Mouse (Mus musculus) neutrophil, adult 5-6 weeks (primary cell): Measurements from ENCODE around the gene Fez2. TPM values are rescaled to one million over a fixed set of nuclear protein-coding genes. Genes with fewer than 3 reads are reported as not detected.

Experiments
- ATAC-seq: fragments of 151-379, 151-347 bp; 2 replicates; pipeline ENCODE4 v1.8.0; 2017; ENCODE audit warnings: mild to moderate bottlenecking, moderate TSS enrichment; ENCODE audit not compliant: insufficient number of reproducible peaks, poor library complexity, low FRiP score, severe bottlenecking; ENCODE audit errors: extremely low read depth
- total RNA-seq: library from RNA; stranded (forward); fragments of 200-1000 nt; gene quantifications from 2 replicates; pipeline ENCODE4 v1.2.3, GENCODE M21; 2017

The Fez2 gene
- total RNA-seq, 1 experiment from 2014 or later, result 17.1 TPM

DNA sequence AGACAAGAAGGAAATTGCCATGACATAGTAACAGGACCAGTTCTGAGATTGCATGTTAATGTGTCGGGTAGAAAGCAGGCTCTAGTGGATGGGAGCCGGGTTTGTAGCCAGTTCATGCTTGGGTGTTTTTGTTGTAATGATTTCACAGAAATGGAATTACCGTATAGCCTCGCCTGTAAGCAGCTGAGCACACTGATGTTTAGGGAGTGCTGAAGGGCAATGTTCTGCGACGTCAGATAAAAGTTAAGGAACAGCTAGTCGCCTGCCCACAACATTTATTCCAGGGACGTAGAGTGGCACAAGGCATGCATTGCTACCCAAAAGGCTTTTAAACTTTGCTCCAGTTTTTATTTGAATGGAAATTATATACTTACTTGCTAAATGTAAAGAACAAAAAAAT, 86.5 kb downstream of the Fez2 start:
- ATAC-seq, result no peak

DNA sequence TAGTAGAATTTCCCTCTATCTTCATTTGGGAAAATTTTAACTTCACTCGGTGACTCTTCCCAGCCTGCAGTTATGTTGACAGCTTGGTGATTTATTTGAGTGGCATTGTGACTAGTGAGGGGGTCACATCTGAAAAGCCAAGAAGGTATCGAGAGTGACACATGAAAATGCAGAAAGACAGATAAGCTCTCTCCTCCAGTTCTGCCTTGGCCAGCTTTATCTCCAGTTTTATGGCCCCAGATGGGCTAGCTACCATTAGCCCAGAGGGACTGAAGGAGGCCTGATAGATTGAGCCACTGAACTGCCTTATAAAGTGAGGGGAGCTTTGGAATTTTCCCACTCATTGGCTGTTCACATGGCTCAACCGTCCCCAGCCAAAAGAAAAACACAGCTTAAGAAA, 89.7 kb downstream of the Fez2 start:
- ATAC-seq, result no peak

DNA sequence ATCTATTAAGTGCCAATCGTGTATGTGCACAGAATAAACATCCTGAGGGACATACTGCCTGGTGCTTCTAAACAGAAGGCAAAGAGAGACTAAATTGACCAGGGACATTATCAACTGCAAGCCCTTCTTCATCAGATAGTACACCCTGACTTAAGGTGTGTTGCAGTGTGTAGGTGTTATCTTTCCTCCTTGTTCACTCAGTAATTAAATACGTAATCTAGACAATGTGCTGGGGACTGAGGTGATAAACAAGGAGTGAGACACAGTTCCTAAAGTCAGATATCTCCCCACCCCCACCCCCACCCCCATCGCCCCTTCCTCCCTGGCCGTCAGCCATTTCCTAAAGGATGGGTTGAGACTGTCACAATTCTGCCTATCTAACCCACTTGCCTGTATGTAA, 90.8 kb downstream of the Fez2 start:
- ATAC-seq, result no peak

DNA sequence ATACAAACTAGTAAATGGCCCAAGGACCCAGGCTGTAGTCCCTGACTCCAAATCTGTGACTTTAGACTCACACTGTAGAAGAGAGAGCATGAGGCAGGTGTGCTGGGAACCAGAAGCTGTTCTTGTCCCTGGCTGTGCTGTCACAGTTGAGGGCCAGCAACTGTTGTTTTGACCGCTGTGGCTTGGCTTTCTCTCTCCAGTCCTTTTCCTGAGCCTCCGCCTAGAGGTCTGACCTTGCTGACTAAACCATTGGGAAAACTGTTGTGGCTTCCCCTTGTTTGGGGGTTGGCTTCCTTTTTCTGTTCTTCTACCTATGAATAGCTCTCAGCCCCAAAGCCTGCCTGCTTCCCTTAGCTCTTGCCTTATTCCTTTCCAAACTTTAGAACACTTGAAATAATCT, 91.6 kb downstream of the Fez2 start:
- no peak for ATAC-seq

DNA sequence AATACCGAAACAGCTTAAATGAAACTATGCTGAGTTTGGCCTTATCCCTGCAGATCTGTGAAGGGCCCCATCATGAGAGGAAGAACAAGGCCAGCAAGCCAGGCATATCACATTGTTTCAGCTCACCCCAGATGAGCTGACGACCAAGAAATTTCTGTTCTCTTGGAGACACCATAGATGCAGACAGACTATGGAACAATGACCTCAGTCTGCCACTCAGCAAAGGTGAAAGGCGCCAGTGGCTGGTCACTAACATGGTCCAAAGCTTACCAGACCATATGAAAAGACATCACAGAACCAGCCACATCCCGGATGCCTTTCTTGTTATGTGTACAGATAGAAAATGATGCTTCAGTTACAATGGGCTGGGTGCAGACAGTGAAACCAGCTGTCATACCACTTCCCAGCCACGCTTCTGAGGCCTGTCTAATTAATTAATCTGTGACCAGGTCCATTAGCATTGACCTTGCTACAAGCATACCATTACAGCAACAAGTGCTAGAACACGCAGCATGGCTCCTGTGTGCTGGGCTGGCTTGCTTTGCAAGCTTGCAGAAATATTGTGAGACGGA, 92.1 kb downstream of the Fez2 start:
- no peak for ATAC-seq

DNA sequence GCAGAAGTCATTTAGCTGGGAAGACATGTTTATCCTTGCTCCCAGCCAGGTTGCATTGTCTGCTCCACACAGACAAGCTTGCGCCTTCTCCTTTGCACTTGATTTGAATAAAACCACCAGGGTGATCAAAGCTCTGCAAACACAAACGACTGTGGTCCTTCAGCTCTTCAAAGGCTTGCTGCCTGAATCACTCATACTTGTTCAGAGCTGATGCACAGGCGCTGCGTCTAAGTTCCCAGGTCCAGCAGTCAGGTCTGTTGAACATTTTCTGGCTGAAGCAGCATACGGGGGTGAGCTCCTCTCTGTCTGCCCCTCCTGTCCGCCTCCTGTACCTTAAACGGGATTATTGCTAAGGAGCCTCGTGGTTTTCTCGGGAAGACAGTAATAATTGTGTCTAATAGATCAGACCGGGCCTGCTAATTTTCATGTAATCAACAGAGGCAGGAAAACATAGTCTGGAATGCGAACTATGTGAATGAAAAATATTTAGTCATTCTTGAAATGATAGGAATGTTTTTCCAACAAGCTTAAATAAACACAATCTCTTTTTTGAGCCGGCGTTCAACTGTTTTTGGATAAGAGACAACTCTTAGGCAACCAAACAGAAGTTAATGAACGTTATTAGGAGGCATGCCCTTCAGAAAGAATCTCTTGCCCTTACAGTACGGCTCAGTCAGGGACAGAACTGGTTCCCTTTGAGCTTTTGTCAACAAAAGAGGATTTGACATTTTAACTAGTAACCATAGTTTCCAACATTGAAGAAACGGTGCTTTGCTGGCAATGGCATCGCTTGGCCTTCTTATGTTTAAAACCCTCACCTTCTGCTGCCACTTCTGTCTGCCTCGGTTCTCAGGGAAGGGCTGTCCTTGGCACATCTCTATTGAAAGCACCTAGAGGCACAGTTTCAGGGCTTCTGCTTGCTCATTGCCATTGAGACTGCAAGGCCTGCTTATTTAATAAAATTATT, 95.3 kb downstream of the Fez2 start:
- no peak for ATAC-seq

DNA sequence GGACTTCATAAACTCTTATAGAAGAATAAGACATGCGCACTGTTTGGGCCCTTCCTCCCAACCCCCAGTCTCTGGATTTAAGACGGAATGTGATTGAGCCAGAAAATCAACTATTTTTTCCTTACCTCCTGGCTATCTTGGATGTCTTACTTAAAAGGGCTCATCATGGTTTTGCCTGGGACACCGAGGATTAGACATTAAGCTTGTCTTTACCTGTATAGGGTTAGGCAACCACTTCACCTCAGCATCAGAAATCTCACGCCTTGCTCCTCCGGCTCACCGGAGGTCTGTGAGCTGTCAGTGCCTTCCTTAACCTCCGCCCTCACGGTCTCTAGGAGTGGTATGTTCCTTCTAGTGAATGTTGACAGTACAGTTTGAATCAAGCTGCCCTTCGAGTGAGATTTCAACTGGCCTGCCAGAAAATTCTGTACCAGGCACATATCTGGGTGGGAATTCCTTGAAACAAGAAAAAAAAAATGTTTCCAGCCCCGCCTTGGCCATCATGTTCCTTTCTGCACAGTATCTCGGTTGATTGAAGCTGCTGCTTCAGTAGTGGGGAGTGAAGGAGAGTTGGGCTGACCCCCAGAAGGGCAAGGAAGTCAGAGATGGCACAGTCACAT, 96.6 kb downstream of the Fez2 start:
- ATAC-seq, result no peak

Other genes with a start within 250 kb of the Fez2 start
- 4.3 and 7.2 TPM in 2 replicates for gene Crim1, start 217.9 kb downstream of the Fez2 start, total RNA-seq
- not detected in 2 replicates for gene Vit, start 89.9 kb upstream of the Fez2 start, total RNA-seq